Mouse (Mus musculus) CD4-positive helper T cell, adult 2 months (primary cell): ENCODE results near the gene Eif4a1.
A peak's percentile ranks its signal among the peaks of the same experiment; 100 is the strongest.
"Not testable (repeated sequence)": the region's sequence is repeated elsewhere in the genome, so short reads cannot be mapped to it uniquely, and the experiment has no call there.

Experiments used
- DNase-seq: peaks from one replicate; pipeline ENCODE4 v3.0.0-alpha.2; 2012; ENCODE audit warnings: low read depth, missing footprints, low spot score

The Eif4a1 gene

DNA sequence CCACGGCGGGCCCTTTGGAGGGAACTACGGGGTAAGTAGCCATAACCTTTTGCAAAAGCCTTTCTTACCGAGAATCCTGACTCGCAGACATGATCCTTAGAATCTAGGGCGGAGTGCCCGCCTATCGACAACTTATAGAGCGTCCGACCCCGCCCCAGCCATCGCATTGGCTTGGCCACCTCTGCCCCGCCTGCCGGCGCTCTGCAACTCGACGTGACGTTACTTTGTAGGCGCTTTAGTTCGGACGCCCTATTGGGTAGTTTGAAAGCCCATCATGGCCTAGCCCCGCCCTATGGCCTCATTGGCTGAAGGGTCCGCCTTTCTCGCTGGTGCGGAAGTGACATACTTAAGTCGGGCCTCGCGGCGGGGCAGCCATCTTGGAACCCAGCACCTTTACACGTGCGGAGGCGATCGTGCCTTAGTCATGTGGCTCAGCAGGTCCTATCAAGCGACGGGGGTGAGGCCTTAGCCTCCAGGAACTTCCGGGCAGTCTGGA lies at the start of gene Eif4a1:
Gene Eif4a1, minus strand, starts transcription at position 213 of the 496 bp plus-strand sequence.
- DNase-seq = peak; percentile 100

DNA sequence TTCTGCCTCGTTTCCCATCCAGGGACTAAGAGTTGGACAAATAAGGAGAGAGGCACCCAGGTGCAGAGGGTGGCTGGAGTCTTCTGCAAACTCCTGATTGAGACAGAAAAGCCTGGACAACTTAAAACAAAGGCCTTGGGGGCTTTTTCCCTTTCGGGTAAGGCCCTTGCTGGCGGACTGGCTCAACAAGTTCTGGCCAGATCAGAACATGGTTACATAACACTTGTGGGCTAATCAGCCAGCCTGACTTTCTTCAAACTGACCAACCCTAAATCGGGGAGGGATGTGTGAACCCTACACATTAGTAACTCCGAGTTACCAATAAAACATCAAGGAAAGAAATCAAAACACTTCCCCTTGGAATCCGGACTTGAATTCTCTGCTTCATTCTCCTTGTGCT lies 48.6 kb upstream of the Eif4a1 start:
- DNase-seq = no peak

DNA sequence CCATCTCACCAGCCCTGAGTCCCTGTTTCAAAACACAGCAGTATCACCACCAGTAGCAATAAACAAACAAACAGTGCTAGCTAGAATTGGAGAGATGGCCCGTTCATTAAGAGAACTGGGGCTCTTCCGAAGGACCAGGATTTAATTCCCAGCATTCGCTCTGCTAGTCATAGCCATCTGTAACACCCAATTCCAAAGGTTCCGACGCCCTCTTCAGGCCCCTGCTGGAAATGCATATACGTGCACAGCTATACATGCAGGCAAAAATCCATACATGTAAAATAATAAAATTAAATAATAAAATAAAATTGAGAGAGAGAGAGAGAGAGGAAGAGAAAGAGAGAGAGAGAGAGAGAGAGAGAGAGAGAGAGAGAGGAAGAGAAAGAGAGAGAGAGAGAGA lies 47.2 kb upstream of the Eif4a1 start:
- DNase-seq = no peak

DNA sequence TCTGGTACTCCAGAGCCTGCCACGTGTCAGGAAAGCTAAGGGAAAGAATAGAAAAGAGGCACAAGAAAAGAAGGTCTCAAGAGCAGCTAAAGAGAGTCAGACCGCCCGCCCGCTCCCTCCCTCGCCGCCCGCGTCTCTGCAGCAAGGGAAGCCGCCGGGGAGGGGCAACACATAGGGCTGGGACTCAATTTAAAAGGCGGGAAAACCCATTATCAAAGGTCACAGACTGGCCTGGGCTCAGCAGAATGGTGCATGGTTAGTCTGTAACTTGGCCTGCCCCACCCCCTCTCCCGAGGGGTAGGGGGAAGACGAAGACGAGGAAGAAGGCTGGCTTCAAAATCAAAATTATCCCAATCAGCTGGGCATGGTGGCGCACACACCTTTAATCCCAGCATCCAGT lies 46.4 kb upstream of the Eif4a1 start:
- no peak for DNase-seq

DNA sequence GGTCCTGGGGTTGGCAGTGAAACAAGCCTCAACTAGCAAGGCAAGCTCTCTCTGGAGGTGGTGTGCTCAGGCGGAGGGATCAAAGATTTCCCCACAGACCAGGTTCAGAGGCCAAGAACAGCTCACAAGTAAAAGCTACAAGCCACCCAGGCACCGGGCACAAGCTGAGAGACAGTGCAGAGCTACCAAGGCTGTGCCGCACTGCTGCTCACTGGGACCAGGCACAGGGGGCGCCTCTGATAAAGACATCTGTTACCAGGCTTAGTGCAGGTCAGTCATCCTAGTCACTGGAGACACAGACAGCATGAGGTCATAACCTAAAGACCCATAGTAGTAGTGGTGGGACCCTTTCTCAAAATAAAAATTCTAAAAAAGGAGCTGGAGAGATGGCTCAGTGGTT lies 44.7 kb upstream of the Eif4a1 start:
- DNase-seq = no peak

DNA sequence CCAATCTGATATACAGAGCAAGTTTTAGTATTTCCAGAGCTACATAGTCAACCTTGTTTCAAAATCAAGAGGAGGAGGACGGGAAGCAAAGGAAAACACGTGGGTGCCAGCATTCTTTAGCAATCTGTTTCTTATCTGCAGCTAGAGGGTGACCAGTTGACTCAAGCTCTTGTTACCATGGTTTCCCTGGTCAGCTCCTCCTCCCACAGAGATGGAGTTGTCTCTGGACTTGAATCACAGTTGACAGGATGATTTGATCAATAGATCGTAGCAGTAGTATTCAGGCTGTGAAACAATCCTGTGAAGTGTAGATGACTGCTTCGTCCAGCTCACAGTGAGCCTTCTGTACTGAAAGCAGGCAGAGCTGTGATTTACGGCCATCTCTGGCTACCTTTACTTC lies 43.7 kb upstream of the Eif4a1 start:
- no peak for DNase-seq

DNA sequence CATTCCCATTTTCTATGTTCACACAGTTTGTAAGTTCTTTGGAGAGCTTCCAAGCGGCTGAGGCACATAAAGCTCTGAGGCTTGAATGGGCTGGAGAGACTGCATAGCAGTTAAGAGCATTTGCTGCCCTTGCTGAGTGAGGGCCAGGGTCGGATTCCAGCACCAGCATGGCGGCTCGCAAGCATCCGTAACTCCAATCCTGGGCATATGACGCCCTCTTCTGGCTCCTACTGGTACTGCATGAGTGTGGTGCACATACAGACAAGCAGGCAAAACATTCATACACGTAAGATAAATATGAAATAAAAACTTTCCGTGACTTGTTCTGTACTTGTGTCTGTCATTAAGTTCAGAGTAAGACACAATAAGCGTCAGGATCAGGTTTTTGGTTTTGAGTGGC lies 43.3 kb upstream of the Eif4a1 start:
- DNase-seq = no peak

DNA sequence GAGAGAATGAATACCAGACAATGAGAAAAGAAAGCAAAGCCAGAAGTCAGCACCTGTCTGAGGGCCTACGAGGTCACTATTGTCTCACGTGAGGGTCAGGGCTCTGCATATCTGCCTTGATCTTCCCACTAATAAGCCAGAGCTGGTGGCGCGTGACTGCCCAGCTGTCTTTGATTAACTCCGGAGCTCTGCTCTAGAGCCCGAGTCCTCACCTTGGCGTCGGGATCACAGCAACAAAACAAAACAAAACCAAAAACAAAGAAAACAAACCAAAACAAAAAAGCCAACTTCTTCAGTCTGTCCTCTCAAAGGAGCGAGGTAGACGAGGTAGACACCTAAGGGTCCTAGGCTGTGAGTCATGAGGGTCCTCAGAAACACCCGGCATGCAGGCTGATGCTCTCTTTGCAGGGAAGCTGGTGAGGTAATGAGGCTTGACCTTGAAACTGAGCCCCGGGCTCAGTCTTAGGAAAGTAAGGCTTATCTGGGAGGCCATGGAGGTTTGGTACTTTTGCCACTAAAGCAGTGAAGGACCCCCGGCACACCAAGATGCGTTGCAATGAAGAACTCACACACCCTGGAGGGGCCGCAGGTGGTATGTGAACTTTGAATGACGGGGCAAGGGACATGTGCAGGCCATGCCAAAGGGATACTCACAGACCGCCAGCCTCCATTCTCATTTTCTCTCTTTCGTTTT lies 42.6 kb upstream of the Eif4a1 start:
- no peak for DNase-seq

DNA sequence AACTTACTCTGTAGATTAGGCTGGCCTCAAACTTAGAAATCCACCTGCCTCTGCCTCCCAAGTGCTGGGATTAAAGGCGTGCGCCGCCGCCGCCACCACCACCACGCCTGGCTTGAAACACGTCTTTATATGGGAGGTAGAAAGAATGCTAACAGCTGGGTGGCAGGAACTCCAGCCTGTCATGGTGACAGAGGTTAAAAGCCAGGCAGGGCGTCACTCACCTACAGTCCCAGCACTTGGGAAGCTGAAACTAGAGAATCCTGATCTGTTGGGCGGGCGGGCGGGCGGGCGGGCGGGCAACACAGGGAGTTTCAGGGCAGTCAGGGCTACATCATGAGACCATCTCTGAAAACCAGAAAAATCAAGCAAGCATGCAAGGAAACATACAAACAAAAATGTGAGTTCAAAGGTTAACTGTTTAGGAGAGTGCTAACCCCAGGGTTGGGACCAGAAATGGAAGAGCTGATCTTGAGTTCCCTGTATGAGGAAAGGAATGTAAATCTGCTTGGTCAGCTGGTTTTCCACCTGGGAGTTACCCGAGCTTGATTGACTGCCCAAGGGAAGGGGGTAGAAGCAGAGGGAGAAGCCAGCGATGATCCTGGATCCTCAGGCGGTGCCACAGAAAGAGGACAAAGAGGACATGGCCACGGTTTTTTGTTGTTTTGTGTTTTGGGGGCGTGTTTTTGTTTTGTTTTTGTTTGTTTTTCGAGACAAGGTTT lies 40.9 kb upstream of the Eif4a1 start:
- no peak for DNase-seq

DNA sequence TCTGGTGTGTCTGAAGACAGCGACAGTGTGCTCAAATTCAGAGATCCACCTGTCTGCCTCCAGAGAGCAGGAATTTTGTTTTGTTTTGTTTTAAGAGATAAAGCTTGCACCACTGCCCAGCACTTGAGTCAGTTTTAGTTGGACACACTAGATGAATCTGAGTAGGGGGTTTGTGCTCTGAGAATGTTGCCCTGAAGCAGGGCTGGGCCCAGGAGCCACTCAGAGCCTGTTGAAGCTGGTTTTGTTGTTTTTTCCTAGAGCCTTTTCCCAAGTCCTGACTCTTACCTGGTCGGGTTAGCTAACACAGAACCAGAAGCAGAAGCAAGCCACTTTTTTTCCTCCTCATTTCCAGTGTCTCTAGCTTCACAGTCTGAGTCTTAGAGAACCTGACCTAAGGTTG lies 38.9 kb upstream of the Eif4a1 start:
- no peak for DNase-seq

DNA sequence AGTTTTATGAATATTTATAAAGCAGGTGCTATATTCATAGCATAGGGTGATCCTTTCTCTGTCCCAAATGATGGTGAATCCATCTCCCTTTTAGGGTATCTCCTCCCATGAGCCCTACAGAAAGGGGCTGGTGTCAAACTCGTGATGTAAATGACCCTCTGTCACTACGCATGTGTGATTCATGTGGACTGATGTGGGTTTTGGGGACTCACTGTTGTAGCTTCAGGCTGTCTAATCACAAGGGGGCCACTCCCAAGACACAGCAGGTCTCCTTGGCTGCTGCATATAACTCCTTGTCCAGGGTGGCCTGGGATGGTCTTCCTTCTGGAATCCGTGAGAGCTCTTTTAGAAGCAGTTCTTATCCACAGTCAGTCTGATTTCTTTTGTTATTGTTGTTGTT lies 38.2 kb upstream of the Eif4a1 start:
- no peak for DNase-seq

DNA sequence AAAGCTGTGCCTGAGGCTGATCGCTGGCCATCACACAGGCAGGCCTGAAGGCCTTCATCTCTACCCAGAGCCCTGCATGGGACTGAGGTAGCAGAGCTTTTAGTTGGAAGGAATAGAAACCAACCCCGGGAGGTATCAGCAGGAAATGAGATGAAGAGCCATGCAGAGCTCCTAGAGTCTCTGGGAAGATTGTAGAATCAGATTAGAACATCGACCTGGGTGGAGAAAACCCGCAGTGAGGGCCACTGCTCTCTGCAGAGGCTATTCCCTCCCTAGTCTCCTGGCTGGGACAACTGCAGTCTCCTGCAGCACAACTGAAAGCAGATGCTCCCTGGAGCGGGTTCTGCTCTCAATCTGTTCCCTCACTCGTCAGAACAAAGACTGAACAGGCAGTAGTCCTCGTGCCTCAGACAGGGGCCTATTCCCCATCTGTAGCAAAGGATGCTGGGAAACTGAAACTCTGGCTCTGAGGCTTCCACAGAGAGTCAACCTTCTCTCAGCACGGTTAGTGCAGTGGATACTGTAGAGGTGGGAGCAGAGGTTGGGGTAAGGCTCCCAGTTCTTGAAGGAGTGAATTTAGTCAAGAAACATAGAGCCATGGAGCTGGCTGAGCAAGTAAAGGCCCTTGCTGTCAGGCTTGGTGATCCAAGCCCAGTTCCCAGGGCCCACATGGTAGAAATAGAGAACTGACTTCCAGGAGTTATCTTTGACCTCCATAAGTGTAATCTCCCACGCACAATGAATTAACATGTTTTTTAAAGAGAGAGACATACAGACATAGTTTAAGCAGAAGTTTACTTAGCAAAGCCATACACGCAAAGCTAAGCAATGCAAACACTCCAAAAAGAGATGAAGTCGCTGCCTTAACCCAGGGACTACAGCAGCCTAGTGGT lies 37.6 kb upstream of the Eif4a1 start:
- no peak for DNase-seq

DNA sequence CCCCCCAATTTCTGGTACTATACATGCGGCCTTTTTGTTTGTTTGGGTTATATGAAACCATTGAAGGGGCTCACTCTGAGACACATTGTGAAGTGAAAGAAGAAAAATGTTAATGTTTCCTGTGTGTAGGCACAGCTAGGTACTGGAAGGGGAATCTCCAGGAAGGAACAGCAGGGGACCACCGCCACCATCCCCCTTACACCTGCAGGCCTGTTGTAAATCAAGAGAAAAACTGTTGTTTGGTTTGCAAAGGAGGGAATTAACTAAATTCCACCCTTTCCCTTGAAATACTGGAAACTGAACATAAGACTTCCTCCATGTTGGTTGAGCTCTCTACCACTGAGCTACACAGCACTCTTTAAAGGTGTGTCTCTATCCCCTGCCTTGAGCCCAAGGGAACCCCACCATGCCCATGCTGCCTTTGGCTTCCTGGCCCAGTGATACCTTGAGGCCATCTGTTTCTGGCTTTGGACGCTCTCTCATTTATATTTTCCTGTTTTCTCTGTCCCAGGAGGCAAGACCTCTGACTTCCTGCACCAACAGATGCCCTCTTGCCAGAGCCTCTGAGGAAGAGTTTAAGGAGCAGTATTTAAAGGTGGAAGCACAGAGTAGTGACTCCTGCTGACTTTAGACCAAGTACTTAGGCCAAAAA lies 36.5 kb upstream of the Eif4a1 start:
- no peak for DNase-seq

DNA sequence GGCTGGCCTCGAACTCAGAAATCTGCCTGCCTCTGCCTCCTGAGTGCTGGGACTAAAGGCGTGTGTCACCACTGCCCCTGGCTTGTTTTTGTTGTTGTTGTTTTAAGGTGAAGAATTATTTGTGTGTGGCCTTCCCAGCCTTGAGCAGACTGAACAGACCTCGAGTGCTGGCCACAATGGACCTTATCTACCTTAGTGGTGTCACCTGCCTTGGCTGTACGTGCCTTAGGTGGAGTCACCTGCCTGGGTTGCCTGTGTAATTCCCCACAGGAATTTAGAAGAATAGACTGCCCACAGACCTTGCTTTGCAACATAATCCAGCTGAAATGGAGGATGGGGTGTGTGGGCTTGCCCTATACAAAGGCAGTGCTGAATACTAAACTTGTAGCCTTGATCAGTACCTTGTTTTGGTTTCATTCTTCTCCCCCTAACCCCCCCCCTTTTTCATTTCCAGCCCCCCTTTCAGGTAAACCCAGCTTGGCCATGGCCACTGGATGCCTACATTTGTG lies 35.7 kb upstream of the Eif4a1 start:
- no peak for DNase-seq

DNA sequence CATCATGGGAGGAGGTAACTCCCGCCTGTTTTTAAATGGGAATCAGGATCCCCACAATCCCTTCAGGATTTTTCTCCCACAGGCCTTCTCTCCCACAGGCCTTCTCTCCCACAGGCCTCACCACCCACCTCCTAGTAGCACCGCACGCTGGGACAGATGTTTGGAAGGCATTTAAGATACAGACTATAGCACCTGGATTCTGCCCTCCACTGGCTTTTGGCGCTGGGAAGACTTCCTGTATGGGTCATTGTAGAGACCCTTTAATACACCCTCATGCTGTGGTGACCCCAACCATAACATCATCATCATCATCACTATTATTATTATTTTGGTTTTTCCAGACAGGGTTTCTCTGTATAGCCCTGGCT lies 35.2 kb upstream of the Eif4a1 start:
- DNase-seq = no peak

DNA sequence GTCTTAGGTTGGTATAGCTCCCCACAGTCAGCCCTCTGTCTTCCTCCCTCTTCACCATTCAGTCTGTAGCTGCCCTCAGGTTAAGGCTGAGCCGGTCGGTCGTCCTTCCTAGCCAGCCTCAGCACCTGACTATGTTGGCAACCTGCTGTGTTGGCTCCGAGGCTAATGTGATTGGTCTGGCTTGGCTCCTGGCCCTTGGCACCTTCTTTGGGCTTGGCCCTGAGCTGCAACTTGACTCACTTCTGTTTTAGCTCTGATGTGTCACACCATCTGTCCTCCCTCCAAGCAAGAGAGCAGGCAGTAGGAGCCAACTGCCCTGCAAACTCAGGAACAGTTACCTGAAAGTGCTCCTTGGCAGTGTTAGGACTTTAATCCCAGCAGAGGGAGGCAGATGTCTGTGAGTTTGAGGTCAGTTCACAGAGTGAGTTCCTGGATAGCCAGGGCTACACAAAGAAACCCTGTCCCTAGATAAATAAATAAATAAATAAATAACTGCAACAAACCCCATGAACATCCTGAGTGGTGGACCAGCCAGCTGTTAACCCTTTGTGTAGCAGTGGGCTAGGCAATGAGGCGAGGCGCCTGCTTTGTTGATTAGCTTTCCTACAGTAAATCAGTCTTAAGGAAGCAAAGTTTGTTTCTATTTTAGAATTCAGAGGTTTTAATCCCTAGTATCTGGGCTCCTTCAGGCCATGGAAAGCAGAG lies 34.7 kb upstream of the Eif4a1 start:
- DNase-seq = no peak

DNA sequence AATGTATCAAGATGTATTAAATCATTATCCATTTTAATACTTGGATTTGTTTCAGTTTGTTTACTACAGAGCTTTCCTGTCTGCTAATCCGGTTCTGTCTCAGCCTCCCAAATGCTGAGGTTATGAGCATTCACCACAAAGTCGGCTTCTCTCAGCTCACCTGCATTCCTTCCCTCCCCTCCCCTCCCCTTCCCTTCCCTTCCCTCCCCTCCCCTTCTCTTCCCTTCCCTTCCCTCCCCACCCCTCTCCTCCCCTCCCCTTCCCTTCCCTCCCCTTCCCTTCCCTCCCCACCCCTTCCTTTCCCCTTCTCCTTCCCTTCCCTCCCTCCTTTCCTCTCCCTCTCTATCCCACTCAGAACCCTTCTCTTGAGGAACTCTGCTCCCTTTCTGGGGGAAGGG lies 32.4 kb upstream of the Eif4a1 start:
- DNase-seq = no peak

DNA sequence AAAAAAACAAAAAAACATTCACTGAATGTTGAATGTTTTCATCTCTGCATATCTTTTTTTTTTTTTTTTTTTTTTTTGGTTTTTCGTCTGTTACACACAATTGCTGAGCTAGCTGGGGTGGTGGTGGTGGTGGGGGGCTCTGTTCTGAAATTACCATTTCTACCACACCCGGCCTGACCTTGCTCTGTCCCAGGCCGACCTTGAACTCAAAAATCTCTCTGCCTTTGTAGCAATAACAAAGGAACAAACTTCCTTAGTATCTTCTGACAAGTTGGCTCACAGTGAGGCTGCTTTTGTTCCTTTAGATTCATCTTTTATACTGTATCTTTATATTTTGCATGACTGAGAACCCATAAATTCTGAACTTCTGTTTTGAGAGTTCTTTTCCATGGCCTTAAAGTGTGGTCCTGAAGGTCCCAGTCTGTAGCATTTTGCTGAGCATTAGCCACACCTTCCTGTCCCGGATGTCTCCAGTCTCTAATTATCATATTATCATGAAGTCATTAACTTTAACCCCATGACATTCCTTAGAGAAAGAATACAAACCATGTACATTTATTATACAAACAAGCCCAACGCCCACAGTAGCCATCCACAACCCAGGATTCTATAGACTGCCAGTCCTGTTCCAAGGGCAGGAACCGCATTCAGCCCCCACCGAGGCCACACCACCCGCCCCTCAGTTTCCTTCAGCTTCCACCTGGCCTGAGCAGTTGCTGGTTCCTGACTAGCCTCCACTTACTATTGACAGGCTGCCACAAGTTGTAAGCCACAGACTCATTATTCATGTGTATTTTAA lies 31.8 kb upstream of the Eif4a1 start:
- DNase-seq = no peak

DNA sequence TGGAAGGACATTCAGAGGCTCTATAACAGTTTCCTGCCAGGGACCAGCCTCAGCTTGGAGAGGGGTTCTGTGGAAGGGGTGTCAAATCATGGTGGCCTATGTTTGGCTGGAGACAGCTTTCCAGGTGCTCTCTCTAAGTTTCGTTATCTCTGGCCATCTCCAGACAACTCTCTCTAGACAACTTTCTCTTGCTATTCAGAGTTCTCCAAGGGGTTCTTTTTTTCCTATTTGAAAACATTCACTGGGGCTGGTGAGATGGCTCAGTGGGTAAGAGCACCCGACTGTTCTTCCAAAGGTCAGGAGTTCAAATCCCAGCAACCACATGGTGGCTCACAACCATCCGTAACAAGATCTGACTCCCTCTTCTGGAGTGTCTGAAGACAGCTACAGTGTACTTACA lies 31.2 kb upstream of the Eif4a1 start:
- not testable (repeated sequence) for DNase-seq

DNA sequence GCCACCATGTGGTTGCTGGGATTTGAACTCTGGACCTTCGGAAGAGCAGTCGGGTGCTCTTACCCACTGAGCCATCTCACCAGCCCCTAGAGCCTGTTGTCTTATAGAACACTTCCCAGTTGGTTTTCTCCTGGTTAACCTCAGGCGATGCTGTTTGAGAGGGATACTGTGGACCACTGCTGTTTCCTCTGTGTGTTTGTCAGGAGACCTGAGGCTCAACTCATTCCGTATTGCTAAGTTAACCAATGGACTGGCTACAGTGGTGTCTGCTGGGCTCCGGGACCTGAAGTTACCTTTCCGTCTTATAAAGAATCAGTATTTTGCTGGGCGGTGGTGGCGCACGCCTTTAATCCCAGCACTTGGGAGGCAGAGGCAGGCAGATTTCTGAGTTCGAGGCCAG lies 30.7 kb upstream of the Eif4a1 start:
- not testable (repeated sequence) for DNase-seq
